Mouse (Mus musculus) lung, adult 2 months (tissue): ENCODE results near the gene Has3.

Source experiments
- CTCF ChIP-seq: fragments of 200-500 bp; IDR thresholded peaks from 2 replicates; pipeline ENCODE4 v1.5.1; 2011; ENCODE audit warnings: mild to moderate bottlenecking, low read length, control low read depth; ENCODE audit not compliant: insufficient read depth
- POLR2A ChIP-seq: fragments of 200-500 bp; IDR thresholded peaks from 2 replicates; pipeline ENCODE4 v1.6.1; 2011; ENCODE audit warnings: low read depth, mild to moderate bottlenecking, control low read depth, low read length, borderline replicate concordance; ENCODE audit errors: extremely low read depth

DNA sequence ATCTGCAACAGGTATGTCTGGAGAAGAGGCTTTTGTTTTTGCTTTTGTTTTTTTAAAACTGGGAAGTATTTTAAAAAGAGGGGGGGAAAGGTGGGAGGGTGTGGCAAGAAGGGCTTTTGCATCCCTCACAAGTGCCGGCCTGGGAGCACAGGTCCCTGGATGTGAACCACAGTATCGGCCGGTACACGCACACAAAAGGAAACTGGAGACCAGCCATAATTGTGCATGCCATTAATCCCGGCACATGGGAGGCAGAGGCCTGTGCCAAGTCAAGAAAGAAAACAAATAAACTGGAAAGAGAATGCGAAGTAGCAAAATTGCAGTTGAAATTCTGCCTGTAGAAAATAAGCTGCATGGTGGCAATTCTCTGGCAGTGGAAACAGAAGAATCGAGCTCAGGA, 38.2 kb downstream of the Has3 start:
- TF ChIP-seq POLR2A = no peak
- no peak for TF ChIP-seq CTCF
